Mouse (Mus musculus): ENCODE results near the gene Wfdc2. TPM values are rescaled to one million over a fixed set of nuclear protein-coding genes. Genes with fewer than 3 reads are reported as not detected.

Gene Wfdc2
- polyA plus RNA-seq (2015; fragmentation: Nextera tagmentation; extraction: Ambion mirVana): 11.1 and 12.7 TPM in 2 replicates

GRCm38 (mm10) chr2:164562391-164563188 is at the start of gene Wfdc2:
Gene Wfdc2, plus strand, starts transcription at chr2:164562413.
- Histone ChIP-seq H3K4me3 (peak within 1 kb of the TSS; percentile 59), H3K27me3 (replicated peaks) (peaks cover 49% of the 10 kb centered on the region), H3K4me1 (peaks cover 22% of the 10 kb centered on the region), H3K9ac (peak within 1 kb of the TSS; percentile 82), H3K9me3 (no peaks in the 10 kb centered on the region), H3K36me3 (no peaks in the 10 kb centered on the region), H3K4me2 (peak within 1 kb of the TSS; percentile 90), H3K27ac (replicated peaks) (no peak within 1 kb of the TSS)
- 6% methylated on average over 24 of the region's 24 CpGs for WGBS
- no peak for ATAC-seq (ENCODE audit: extremely low read depth, insufficient number of reproducible peaks, low FRiP score, low TSS enrichment)

GRCm38 (mm10) chr2:164513389-164513788 is 48.8 kb upstream of the Wfdc2 start:
- no peaks in the 10 kb centered on the region for H3K9me3 ChIP-seq
- no peaks in the 10 kb centered on the region for H3K36me3 ChIP-seq
- H3K9ac ChIP-seq: no peak overlapping the region
- no peak overlapping the region for H3K4me3 ChIP-seq
- peak overlapping the region; percentile 66 for H3K27ac ChIP-seq (replicated peaks)
- ATAC-seq (ENCODE audit: extremely low read depth, insufficient number of reproducible peaks, low FRiP score, low TSS enrichment): no peak
- H3K4me2 ChIP-seq: no peak overlapping the region
- WGBS: 56% methylated on average over 8 of the region's 8 CpGs
- peaks cover 12% of the 10 kb centered on the region for H3K4me1 ChIP-seq
- no peaks in the 10 kb centered on the region for H3K27me3 ChIP-seq (replicated peaks)

GRCm38 (mm10) chr2:164514916-164515315 is 47.3 kb upstream of the Wfdc2 start:
- 76% methylated on average over 3 of the region's 3 CpGs for WGBS
- no peaks in the 10 kb centered on the region for H3K9me3 ChIP-seq
- no peak overlapping the region for H3K9ac ChIP-seq
- H3K4me2 ChIP-seq: no peak overlapping the region
- H3K27ac ChIP-seq (replicated peaks): no peak overlapping the region
- no peaks in the 10 kb centered on the region for H3K36me3 ChIP-seq
- no peak overlapping the region for H3K4me3 ChIP-seq
- H3K4me1 ChIP-seq: peaks cover 20% of the 10 kb centered on the region
- H3K27me3 ChIP-seq (replicated peaks): no peaks in the 10 kb centered on the region
- no peak for ATAC-seq (ENCODE audit: extremely low read depth, insufficient number of reproducible peaks, low FRiP score, low TSS enrichment)

DNA sequence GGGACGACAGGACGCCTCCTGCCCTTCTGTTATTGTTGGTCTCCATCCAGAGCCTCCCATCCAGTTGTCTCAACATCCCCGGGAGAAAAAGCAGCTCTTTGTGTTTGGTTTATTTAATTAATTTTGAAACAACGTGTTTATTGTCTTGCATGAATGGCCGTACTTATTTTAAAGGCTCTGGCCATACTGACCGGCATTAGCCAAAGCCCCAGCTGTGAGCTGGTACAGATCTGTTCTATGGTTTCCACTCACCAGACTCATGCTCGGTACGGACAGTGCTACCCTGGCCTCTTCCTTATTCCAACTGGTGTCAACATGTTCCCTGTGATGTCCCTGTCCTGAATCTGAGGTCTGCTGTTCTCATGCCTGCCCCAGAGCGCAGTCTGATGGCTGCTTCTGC is 46.3 kb upstream of the Wfdc2 start:
- 56% methylated on average over 9 of the region's 9 CpGs for WGBS
- peaks cover 16% of the 10 kb centered on the region for H3K4me1 ChIP-seq
- ATAC-seq (ENCODE audit: extremely low read depth, insufficient number of reproducible peaks, low FRiP score, low TSS enrichment): no peak
- no peak overlapping the region for H3K27ac ChIP-seq (replicated peaks)
- H3K4me2 ChIP-seq: no peak overlapping the region
- no peaks in the 10 kb centered on the region for H3K36me3 ChIP-seq
- H3K9ac ChIP-seq: no peak overlapping the region
- H3K27me3 ChIP-seq (replicated peaks): 0 out of 2 replicates have a peak, but pooled peaks cover under 1% of the 10 kb centered on the region
- no peak overlapping the region for H3K4me3 ChIP-seq
- H3K9me3 ChIP-seq: no peaks in the 10 kb centered on the region

DNA sequence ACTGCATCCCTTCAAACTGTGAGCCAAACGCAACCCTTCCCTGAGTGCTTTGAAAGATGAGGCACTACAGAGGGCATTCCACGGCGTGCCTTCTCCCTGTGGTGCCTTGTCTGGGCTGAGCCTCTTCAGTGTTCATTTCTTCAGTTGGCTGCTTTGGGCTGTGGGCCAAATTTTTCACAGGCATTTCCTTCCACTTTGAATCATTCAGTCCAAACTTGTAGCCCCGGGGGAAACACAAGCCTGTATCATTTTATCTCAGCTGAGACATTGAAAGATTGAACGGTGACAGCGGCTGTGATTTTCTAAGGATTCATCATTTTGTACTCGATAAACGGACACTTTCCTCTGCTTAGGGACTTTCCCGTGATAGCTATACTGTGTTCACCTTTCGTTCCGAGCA is 45.6 kb upstream of the Wfdc2 start:
- WGBS: 78% methylated on average over 11 of the region's 11 CpGs
- Histone ChIP-seq H3K27ac (replicated peaks) (no peak overlapping the region), H3K4me1 (peaks cover 16% of the 10 kb centered on the region), H3K9me3 (no peaks in the 10 kb centered on the region), H3K36me3 (no peaks in the 10 kb centered on the region), H3K4me2 (no peak overlapping the region), H3K4me3 (no peak overlapping the region), H3K27me3 (replicated peaks) (peaks cover 7% of the 10 kb centered on the region), H3K9ac (no peak overlapping the region)
- ATAC-seq (ENCODE audit: extremely low read depth, insufficient number of reproducible peaks, low FRiP score, low TSS enrichment): no peak

GRCm38 (mm10) chr2:164517485-164518221 is 44.6 kb upstream of the Wfdc2 start:
- Histone ChIP-seq H3K9ac (no peak overlapping the region), H3K27ac (replicated peaks) (peak overlapping the region; percentile 74), H3K9me3 (peaks cover 3% of the 10 kb centered on the region; the same call in 1 of the 2 replicates), H3K4me3 (no peak overlapping the region), H3K4me2 (no peak overlapping the region), H3K27me3 (replicated peaks) (peaks cover 18% of the 10 kb centered on the region), H3K4me1 (peaks cover 16% of the 10 kb centered on the region), H3K36me3 (no peaks in the 10 kb centered on the region)
- 26% methylated on average over 9 of the region's 10 CpGs for WGBS
- ATAC-seq (ENCODE audit: extremely low read depth, insufficient number of reproducible peaks, low FRiP score, low TSS enrichment): no peak

DNA sequence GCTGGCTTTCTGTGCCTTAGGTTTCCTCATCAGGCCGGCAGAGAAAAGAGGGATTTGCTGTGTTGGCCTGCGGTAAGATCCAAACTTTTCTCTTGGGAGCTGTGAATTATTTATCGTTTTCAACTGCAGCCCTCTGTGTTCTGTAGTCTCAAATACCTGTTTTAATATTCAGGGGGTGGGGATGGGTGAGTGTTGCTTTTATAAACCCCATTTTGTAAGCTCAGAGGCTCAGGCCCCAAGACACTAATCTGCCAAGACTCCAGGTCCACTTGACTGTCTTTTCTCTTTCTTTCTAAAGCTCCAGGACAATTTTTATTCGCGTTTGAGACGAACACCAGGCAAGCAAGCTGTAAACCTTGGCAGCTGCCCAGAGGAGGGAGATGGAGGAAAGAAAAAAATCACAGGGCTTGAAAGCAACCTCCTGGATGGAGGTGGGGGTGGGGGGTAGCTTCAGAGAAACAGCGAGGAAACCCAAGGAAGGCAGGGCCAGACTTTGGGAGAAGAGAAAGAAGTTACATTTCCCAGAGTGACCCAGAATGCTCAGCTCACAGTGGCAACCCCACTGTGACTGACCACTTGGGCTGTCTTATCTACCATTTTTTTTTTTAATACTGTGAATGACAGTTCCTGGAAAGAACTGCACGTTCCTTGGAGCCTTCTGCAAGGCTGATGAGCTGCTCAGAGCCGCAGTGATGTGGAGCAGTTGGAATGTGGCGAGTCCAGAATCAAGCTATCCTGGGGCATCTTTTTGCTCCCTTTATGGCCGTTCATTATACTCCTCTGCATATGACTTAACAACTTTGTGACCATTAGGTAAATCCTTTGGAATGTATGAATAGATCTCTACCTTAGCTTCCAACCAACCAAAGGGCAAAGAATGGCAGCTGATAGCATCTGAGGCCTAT is 43.7 kb upstream of the Wfdc2 start:
- Histone ChIP-seq H3K4me1 (peaks cover 16% of the 10 kb centered on the region), H3K27me3 (replicated peaks) (peaks cover 24% of the 10 kb centered on the region), H3K36me3 (no peaks in the 10 kb centered on the region), H3K4me2 (no peak overlapping the region), H3K9ac (0 out of 2 replicates have a peak overlapping the region, but pooled peaks have one; percentile 37), H3K4me3 (no peak overlapping the region), H3K27ac (replicated peaks) (peak overlapping the region; percentile 74), H3K9me3 (peaks cover 9% of the 10 kb centered on the region; the same call in 1 of the 2 replicates)
- 32% methylated on average over 11 of the region's 11 CpGs for WGBS
- ATAC-seq (ENCODE audit: extremely low read depth, insufficient number of reproducible peaks, low FRiP score, low TSS enrichment): no peak

- no peak for ATAC-seq (ENCODE audit: extremely low read depth, insufficient number of reproducible peaks, low FRiP score, low TSS enrichment)
These were observed 43.1 kb upstream of the Wfdc2 start for GRCm38 (mm10) chr2:164519171-164519526.

GRCm38 (mm10) chr2:164520782-164521181 is 41.4 kb upstream of the Wfdc2 start:
- Histone ChIP-seq H3K36me3 (no peaks in the 10 kb centered on the region), H3K9me3 (peaks cover 10% of the 10 kb centered on the region), H3K4me2 (no peak overlapping the region), H3K4me3 (no peak overlapping the region), H3K9ac (no peak overlapping the region), H3K27me3 (replicated peaks) (peaks cover 24% of the 10 kb centered on the region), H3K4me1 (peaks cover 16% of the 10 kb centered on the region), H3K27ac (replicated peaks) (no peak overlapping the region)
- WGBS: 7% methylated on average over 3 of the region's 3 CpGs
- no peak for ATAC-seq (ENCODE audit: extremely low read depth, insufficient number of reproducible peaks, low FRiP score, low TSS enrichment)

More at GRCm38 (mm10) chr2:164519171-164519526, 43.1 kb upstream of the Wfdc2 start:
- Histone ChIP-seq H3K4me3 (no peak overlapping the region), H3K9me3 (peaks cover 9% of the 10 kb centered on the region; the same call in 1 of the 2 replicates), H3K9ac (no peak overlapping the region), H3K27ac (replicated peaks) (0 out of 2 replicates have a peak overlapping the region, but pooled peaks have one; percentile 74), H3K27me3 (replicated peaks) (peaks cover 24% of the 10 kb centered on the region), H3K4me1 (peaks cover 16% of the 10 kb centered on the region), H3K36me3 (no peaks in the 10 kb centered on the region), H3K4me2 (no peak overlapping the region)
- 71% methylated on average over 6 of the region's 6 CpGs for WGBS

GRCm38 (mm10) chr2:164521841-164522240 is 40.4 kb upstream of the Wfdc2 start:
- Histone ChIP-seq H3K9me3 (peaks cover 18% of the 10 kb centered on the region), H3K9ac (no peak overlapping the region), H3K4me2 (no peak overlapping the region), H3K4me3 (no peak overlapping the region), H3K27me3 (replicated peaks) (peaks cover 24% of the 10 kb centered on the region), H3K4me1 (peaks cover 16% of the 10 kb centered on the region), H3K36me3 (no peaks in the 10 kb centered on the region), H3K27ac (replicated peaks) (no peak overlapping the region)
- WGBS: 16% methylated on average over 11 of the region's 11 CpGs
- no peak for ATAC-seq (ENCODE audit: extremely low read depth, insufficient number of reproducible peaks, low FRiP score, low TSS enrichment)

GRCm38 (mm10) chr2:164522280-164522679 is 39.9 kb upstream of the Wfdc2 start:
- H3K9ac ChIP-seq: no peak overlapping the region
- no peak overlapping the region for H3K27ac ChIP-seq (replicated peaks)
- no peak overlapping the region for H3K4me2 ChIP-seq
- H3K4me1 ChIP-seq: peaks cover 16% of the 10 kb centered on the region
- WGBS: 19% methylated on average over 8 of the region's 8 CpGs
- peaks cover 18% of the 10 kb centered on the region for H3K9me3 ChIP-seq
- no peak for ATAC-seq (ENCODE audit: extremely low read depth, insufficient number of reproducible peaks, low FRiP score, low TSS enrichment)
- no peak overlapping the region for H3K4me3 ChIP-seq
- peaks cover 24% of the 10 kb centered on the region for H3K27me3 ChIP-seq (replicated peaks)
- H3K36me3 ChIP-seq: no peaks in the 10 kb centered on the region
